Mouse (Mus musculus) Patski (cell line): ENCODE measurements around the gene Itpk1. TPM values are rescaled to one million over a fixed set of nuclear protein-coding genes. Genes with fewer than 3 reads are reported as not detected.

ENCODE experiments used
- ATAC-seq: fragments of 100-300 bp; one replicate; pipeline ENCODE4 v1.8.0; 2021
- CTCF ChIA-PET: fragments of 350-600 bp; sonication (Branson Sonifier 250); formaldehyde crosslinking; loops from one replicate; lab custom pipeline; 2022; ENCODE audit warnings: inconsistent platforms; lab: Charles Lee
- POLR2A ChIA-PET: fragments of 350-600 bp; sonication (Branson Sonifier 250); formaldehyde crosslinking; loops from one replicate; lab custom pipeline; 2022; ENCODE audit warnings: antibody characterized with exemption, inconsistent platforms; lab: Charles Lee
- DNase-seq: peaks from one replicate; pipeline ENCODE4 v3.0.0-alpha.2; 2011; ENCODE audit warnings: low read depth, low spot score
- H3K27me3 ChIP-seq: fragments of 371-371 bp; one replicate; pipeline ENCODE4 v1.5.1; 2021
- CTCF ChIP-seq: fragments of 100-300 bp; IDR thresholded peaks from one replicate; pipeline ENCODE4 v1.5.1; 2021
- in situ Hi-C: fragments of 300-500 bp; cut with MboI; formaldehyde crosslinking; loops from 3 replicates; pipeline ENCODE4 v1.11.1; 2018; ENCODE audit warnings: low pct_unique_long_range_greater_than_20kb, mixed read lengths
- polyA plus RNA-seq: library from polyadenylated mRNA; unstranded; gene quantifications from one replicate; pipeline ENCODE4 v1.2.3, GENCODE M21; 2021

The Itpk1 gene
- polyA plus RNA-seq = 22.9 TPM

- in situ Hi-C loops = loop anchor here (5.0 kb wide), 3 partner anchors 67 to 177 kb away; no protein-coding TSS in a partner anchor
- CTCF ChIA-PET = interaction anchor here (0.6 to 1.6 kb wide), 6 partner anchors 10 to 130 kb away, joined by 3 to 4 read pairs (median 4); no protein-coding TSS in a partner anchor
- H3K27me3 ChIP-seq = no peaks in the 10 kb centered on the region
- peak; percentile 63 for ATAC-seq
- POLR2A ChIA-PET = interaction anchor here (0.6 to 1.5 kb wide), 3 partner anchors 9 to 130 kb away, joined by 3 to 4 read pairs (median 3); no protein-coding TSS in a partner anchor
- DNase-seq = no peak
- no peak for TF ChIP-seq CTCF
Measured at GRCm38 (mm10) chr12:102704457-102705198, at the start of gene Itpk1. TSS of gene Itpk1 (minus strand) at chr12:102704930.

GRCm38 (mm10) chr12:102748256-102748655 lies 43.5 kb upstream of the Itpk1 start:
- ATAC-seq = no peak
- POLR2A ChIA-PET = no interaction called here
- in situ Hi-C loops = no loop called here
- CTCF ChIA-PET = no interaction called here
- no peak for TF ChIP-seq CTCF
- no peak for DNase-seq
- H3K27me3 ChIP-seq = no peaks in the 10 kb centered on the region

- TF ChIP-seq CTCF = no peak
- CTCF ChIA-PET = no interaction called here
- DNase-seq (no peak), ATAC-seq (no peak)
- in situ Hi-C loops = no loop called here
- no peaks in the 10 kb centered on the region for H3K27me3 ChIP-seq
- POLR2A ChIA-PET = no interaction called here
Measured at GRCm38 (mm10) chr12:102744839-102745238, 40.1 kb upstream of the Itpk1 start.

- DNase-seq = no peak
- in situ Hi-C loops = no loop called here
Measured at GRCm38 (mm10) chr12:102743589-102744574, 39.2 kb upstream of the Itpk1 start, which contains the start of the genes Moap1 and Tmem251. TSS of gene Moap1 (minus strand) at chr12:102743661. TSS of gene Tmem251 (plus strand) at chr12:102743762.

GRCm38 (mm10) chr12:102743036-102743588 lies 38.4 kb upstream of the Itpk1 start:
- no peak for TF ChIP-seq CTCF
- no peak for DNase-seq
- in situ Hi-C loops = no loop called here
- POLR2A ChIA-PET = no interaction called here
- no peaks in the 10 kb centered on the region for H3K27me3 ChIP-seq
- ATAC-seq = peak; percentile 3
- CTCF ChIA-PET = no interaction called here

More at GRCm38 (mm10) chr12:102743589-102744574, 39.2 kb upstream of the Itpk1 start, which contains the start of the genes Moap1 and Tmem251:
- TF ChIP-seq CTCF = no peak
- ChIA-PET CTCF (no interaction called here), POLR2A (no interaction called here)
- peak; percentile 95 for ATAC-seq
- H3K27me3 ChIP-seq = no peaks in the 10 kb centered on the region

GRCm38 (mm10) chr12:102742056-102742455 lies 37.3 kb upstream of the Itpk1 start:
- POLR2A ChIA-PET = interaction anchor here (0.6 kb wide), 1 partner anchor 520 kb away, joined by 3 read pairs; no protein-coding TSS in a partner anchor
- ATAC-seq (no peak), DNase-seq (no peak)
- TF ChIP-seq CTCF = no peak
- in situ Hi-C loops = no loop called here
- CTCF ChIA-PET = no interaction called here
- no peaks in the 10 kb centered on the region for H3K27me3 ChIP-seq

GRCm38 (mm10) chr12:102740285-102740684 lies 35.6 kb upstream of the Itpk1 start:
- TF ChIP-seq CTCF = peak; percentile 59
- H3K27me3 ChIP-seq = no peaks in the 10 kb centered on the region
- POLR2A ChIA-PET = interaction anchor here (0.7 to 1.1 kb wide), 2 partner anchors 15 to 23 kb away, joined by 4 read pairs; no protein-coding TSS in a partner anchor
- no peak for DNase-seq
- no peak for ATAC-seq
- in situ Hi-C loops = no loop called here
- CTCF ChIA-PET = interaction anchor here (0.9 to 1.9 kb wide), 6 partner anchors 9 to 30 kb away, joined by 3 to 7 read pairs (median 4); no protein-coding TSS in a partner anchor

GRCm38 (mm10) chr12:102739096-102739495 lies 34.4 kb upstream of the Itpk1 start:
- DNase-seq = no peak
- no peak for TF ChIP-seq CTCF
- no peaks in the 10 kb centered on the region for H3K27me3 ChIP-seq
- ChIA-PET CTCF (interaction anchor here (0.9 to 1.9 kb wide), 4 partner anchors 15 to 214 kb away, joined by 3 to 5 read pairs (median 3); no protein-coding TSS in a partner anchor), POLR2A (no interaction called here)
- ATAC-seq = no peak
- in situ Hi-C loops = no loop called here

- in situ Hi-C loops = loop anchor here (5.0 kb wide), 1 partner anchor 206 kb away; no protein-coding TSS in a partner anchor
- ChIA-PET CTCF (no interaction called here), POLR2A (no interaction called here)
- no peaks in the 10 kb centered on the region for H3K27me3 ChIP-seq
- ATAC-seq (no peak), DNase-seq (no peak)
- TF ChIP-seq CTCF = peak; percentile 80
Measured at GRCm38 (mm10) chr12:102733381-102733780, 28.7 kb upstream of the Itpk1 start.
